Mouse (Mus musculus): Measurements from ENCODE around the gene Leap2.

DNA sequence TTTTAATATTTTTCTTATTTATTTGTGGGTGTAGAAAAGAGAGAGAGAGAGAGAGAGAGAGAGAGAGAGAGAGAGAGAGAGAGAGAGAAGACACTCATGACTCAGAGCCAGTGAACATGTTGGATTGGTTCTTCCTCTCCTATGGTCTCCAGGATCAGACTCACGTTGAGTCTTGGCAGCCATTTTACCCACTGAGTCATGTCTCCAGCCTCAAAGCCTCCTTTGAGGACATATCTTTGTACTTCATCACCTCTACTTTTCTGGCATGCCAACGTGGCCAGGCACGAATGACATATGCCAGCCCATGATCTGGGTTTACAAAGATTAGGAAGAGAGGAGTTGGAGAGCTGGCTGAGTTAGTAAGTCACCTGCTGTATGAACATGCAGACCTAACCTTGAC is 37.2 kb upstream of the Leap2 start:
- TF ChIP-seq USF2 (IDR thresholded peaks at IDR 0.05; ENCODE audit: borderline replicate concordance in 1 of 2, insufficient read depth in 1 of 2, low read depth in 1 of 2, low read length in 2 of 2) (no peak), CTCF (IDR thresholded peaks at IDR 0.05 in 2 of 3, conservative IDR thresholded peaks at IDR 0.05 in 1 of 3; ENCODE audit: control insufficient read depth in 1 of 3, insufficient read depth in 1 of 3, low read depth in 2 of 3, low read length in 3 of 3, poor library complexity in 1 of 3, severe bottlenecking in 1 of 3) (no peak), MAZ (IDR thresholded peaks at IDR 0.05; ENCODE audit: low read depth, low read length) (no peak), E2F4 (IDR thresholded peaks at IDR 0.05; ENCODE audit: borderline replicate concordance, low read depth, low read length) (no peak)
